Mouse (Mus musculus) heart, postnatal 36 days (tissue): ENCODE results near the gene H2-Q4. TPM values are rescaled to one million over a fixed set of nuclear protein-coding genes. Genes with fewer than 3 reads are reported as not detected.
A peak's percentile ranks its signal among the peaks of the same experiment; 100 is the strongest.
"Not testable (repeated sequence)": the region's sequence is repeated elsewhere in the genome, so short reads cannot be mapped to it uniquely, and the experiment has no call there.

Experiments used
- DNase-seq, 2 experiments: peaks; one replicate each; pipeline ENCODE4 v3.0.0; 2021 to 2022
- intact Hi-C: fragments of 180-260 bp; cut with DNase I; formaldehyde crosslinking; loops from one replicate; pipeline ENCODE4 v1.15.1; 2025
- total RNA-seq, 2 experiments: library from RNA; stranded (reverse); gene quantifications; 2 replicates each; pipeline ENCODE4 v1.2.3; 2021

Gene H2-Q4
- total RNA-seq = 10 to 100 TPM; 10.1 to 13.8 TPM

- DNase-seq = peak; percentile 92 to 94
- intact Hi-C loops = loop anchor here (5.0 kb wide), 1 partner anchor 1377 kb away; the partner anchor contains the start of gene H2-K1
Measured at GRCm38 (mm10) chr17:35379369-35379728, at the start of gene H2-Q4. H2-Q4 (plus strand) TSS chr17:35379617.

- intact Hi-C loops, DNase-seq: not testable (repeated sequence)
Measured at GRCm38 (mm10) chr17:35329714-35330113, 49.7 kb upstream of the H2-Q4 start.

- DNase-seq, intact Hi-C loops: not testable (repeated sequence)
Measured at GRCm38 (mm10) chr17:35331546-35331945, 47.9 kb upstream of the H2-Q4 start.

GRCm38 (mm10) chr17:35342071-35342671 is 37.2 kb upstream of the H2-Q4 start, which contains the start of gene H2-Q2:
H2-Q2 (plus strand) TSS chr17:35342242.
- no peak for DNase-seq
- intact Hi-C loops = no loop called here

- intact Hi-C loops = no loop called here
- DNase-seq = no peak
Measured at GRCm38 (mm10) chr17:35342711-35343476, 36.5 kb upstream of the H2-Q4 start.

- intact Hi-C loops, DNase-seq: not testable (repeated sequence)
Measured at GRCm38 (mm10) chr17:35347659-35348058, 31.8 kb upstream of the H2-Q4 start.

GRCm38 (mm10) chr17:35353275-35353674 is 26.1 kb upstream of the H2-Q4 start:
- DNase-seq, intact Hi-C loops: not testable (repeated sequence)

GRCm38 (mm10) chr17:35354071-35354470 is 25.3 kb upstream of the H2-Q4 start:
- no peak for DNase-seq
- intact Hi-C loops = loop anchor here (1.0 kb wide), 1 partner anchor 40 kb away; no protein-coding TSS in a partner anchor

- DNase-seq = no peak
- intact Hi-C loops = loop anchor here (5.0 kb wide), 1 partner anchor 1395 kb away; no protein-coding TSS in a partner anchor
Measured at GRCm38 (mm10) chr17:35357086-35357485, 22.3 kb upstream of the H2-Q4 start.

- intact Hi-C loops = loop anchor here (1.0 to 5.0 kb wide), 2 partner anchors 40 to 1397 kb away; no protein-coding TSS in a partner anchor
- no peak for DNase-seq
Measured at GRCm38 (mm10) chr17:35358763-35359469, 20.5 kb upstream of the H2-Q4 start.

GRCm38 (mm10) chr17:35359470-35359862 is 20.0 kb upstream of the H2-Q4 start:
- intact Hi-C loops = loop anchor here (1.0 to 5.0 kb wide), 2 partner anchors 40 to 1397 kb away; no protein-coding TSS in a partner anchor
- DNase-seq = no peak

- intact Hi-C loops = loop anchor here (5.0 kb wide), 1 partner anchor 1378 kb away; the partner anchor contains the start of gene H2-K1
- peak; percentile 49 to 58 for DNase-seq
Measured at GRCm38 (mm10) chr17:35379729-35380451, 473 bp downstream of the H2-Q4 start.

- intact Hi-C loops = not testable (repeated sequence)
- peak in 1 of 2 experiments; percentile 54 for DNase-seq
Measured at GRCm38 (mm10) chr17:35389796-35390195, 10.4 kb downstream of the H2-Q4 start.

GRCm38 (mm10) chr17:35392671-35393070 is 13.3 kb downstream of the H2-Q4 start:
- DNase-seq, intact Hi-C loops: not testable (repeated sequence)

- not testable (repeated sequence) for DNase-seq
Measured at GRCm38 (mm10) chr17:35393864-35394800, 14.7 kb downstream of the H2-Q4 start.

GRCm38 (mm10) chr17:35396956-35397355 is 17.5 kb downstream of the H2-Q4 start:
- DNase-seq, intact Hi-C loops: not testable (repeated sequence)

More at GRCm38 (mm10) chr17:35393864-35394800, 14.7 kb downstream of the H2-Q4 start:
- intact Hi-C loops = not testable (repeated sequence)

- DNase-seq, intact Hi-C loops: not testable (repeated sequence)
Measured at GRCm38 (mm10) chr17:35413057-35413456, 33.6 kb downstream of the H2-Q4 start.

- DNase-seq, intact Hi-C loops: not testable (repeated sequence)
Measured at GRCm38 (mm10) chr17:35415273-35416129, 36.1 kb downstream of the H2-Q4 start.
